Mouse (Mus musculus): ENCODE results near the gene Mettl21c.

GRCm38 (mm10) chr1:43996914-43997589, 22.8 kb downstream of the Mettl21c start:
- TF ChIP-seq GATA1 (IDR thresholded peaks at IDR 0.05; ENCODE audit: borderline replicate concordance, low read length) (no peak), FLI1 (IDR thresholded peaks at IDR 0.05; ENCODE audit: low read length) (no peak)

Measured in megakaryocyte, embryonic 14.5 days (primary cell).